Mouse (Mus musculus): ENCODE data around the gene Ptpre.
A peak's percentile ranks its signal among the peaks of the same experiment; 100 is the strongest.
"Not testable (repeated sequence)": the region's sequence is repeated elsewhere in the genome, so short reads cannot be mapped to it uniquely, and the experiment has no call there.

Gene Ptpre

DNA sequence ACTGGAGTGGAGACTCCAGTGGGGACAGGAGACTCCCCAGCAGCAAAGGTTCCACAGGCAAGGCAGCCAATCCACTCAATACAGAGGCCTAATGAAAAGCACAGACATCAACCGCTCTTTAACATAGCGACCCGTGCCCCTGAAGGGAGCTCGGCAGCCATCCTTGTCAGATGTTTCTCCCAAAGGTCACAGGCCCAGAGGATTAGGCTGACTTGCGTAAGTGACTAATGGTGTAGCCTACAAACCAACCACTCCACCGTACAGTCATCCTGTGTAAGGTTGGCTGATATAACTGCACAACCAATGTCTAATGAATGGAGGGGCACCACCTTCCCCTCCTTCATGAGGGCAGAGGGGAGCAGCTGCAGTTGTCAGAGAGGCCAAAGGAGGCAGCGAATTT, 152.1 kb downstream of the Ptpre start:
- DNase-seq (ENCODE audit: low spot score) = no peak

DNA sequence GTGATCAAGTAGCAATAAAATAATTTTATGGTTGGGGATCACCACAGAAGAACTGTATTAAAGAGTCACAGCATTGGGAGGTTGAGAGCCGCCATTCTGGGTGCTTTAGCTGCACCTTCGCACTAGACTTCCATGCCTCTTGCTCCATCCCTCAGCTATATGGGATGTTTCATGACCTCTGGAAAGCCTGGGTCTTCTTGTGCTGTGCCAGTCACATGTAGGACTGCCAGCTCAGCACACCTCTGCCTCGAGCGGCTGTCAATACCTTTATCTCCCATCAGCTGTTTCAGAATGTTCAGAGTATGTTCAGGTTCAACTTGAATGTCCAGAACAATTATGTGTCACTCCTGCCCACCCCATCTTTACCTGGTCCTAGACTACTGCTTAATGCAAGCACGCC, 154.7 kb downstream of the Ptpre start:
- DNase-seq (ENCODE audit: low spot score) = no peak

DNA sequence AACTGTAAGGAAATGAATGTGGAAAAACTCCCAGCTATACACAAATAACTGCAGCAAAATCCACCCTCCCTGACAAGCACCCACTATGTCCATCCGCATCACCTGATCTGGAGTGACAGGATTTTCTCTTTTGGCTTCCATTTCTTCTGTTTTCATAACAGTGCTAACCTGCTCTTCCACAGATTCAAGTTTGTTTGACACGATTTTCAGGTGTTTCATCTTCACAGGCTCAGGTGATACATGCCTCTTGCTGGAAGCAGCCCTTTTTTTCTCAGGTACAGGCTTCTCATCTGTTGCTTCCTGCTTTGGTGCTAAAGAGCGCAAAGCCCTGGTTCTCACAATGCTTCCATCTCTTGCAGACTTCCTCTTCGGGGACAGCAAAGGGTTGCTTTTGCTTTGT, 156.8 kb downstream of the Ptpre start:
- no peak for DNase-seq (ENCODE audit: low spot score)

DNA sequence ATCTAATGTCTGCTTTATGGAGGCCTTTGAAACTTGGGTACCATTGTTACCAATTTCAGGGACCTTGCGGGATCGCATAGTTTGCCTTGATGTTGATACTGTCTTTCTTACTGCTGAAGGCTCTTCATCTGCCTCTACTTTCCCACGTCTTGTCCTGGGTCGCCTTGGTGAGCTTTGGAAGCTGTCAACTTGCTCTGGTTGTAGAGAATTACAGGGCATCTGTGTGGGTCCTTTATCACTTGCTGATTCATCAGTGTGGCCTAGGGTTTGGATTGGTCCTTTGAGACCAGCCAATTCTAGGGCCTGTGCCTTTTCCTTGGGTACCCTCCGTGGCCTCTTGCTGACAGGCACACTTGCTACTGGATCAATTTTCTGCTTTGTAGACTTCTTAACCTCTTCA, 157.5 kb downstream of the Ptpre start:
- DNase-seq (ENCODE audit: low spot score) = no peak

DNA sequence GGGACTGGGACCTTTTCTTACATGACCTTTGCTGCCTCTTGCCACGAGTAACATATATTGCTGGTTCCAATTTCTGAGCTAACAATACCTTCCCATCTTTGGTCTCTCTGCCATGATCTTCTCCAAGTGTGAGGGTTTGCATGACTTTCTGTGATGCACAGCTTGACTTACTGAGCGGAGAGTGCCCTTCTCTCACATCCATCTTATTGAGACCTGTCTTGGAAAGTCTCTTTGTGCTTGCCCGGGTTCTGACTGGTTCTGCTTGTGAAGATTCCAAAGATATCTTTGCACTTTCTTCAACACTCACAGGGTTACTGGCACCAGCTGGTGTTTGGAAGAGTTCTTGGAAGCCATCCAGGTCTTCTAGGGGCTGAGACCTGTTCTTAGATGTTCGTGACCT, 158.8 kb downstream of the Ptpre start:
- no peak for DNase-seq (ENCODE audit: low spot score)

DNA sequence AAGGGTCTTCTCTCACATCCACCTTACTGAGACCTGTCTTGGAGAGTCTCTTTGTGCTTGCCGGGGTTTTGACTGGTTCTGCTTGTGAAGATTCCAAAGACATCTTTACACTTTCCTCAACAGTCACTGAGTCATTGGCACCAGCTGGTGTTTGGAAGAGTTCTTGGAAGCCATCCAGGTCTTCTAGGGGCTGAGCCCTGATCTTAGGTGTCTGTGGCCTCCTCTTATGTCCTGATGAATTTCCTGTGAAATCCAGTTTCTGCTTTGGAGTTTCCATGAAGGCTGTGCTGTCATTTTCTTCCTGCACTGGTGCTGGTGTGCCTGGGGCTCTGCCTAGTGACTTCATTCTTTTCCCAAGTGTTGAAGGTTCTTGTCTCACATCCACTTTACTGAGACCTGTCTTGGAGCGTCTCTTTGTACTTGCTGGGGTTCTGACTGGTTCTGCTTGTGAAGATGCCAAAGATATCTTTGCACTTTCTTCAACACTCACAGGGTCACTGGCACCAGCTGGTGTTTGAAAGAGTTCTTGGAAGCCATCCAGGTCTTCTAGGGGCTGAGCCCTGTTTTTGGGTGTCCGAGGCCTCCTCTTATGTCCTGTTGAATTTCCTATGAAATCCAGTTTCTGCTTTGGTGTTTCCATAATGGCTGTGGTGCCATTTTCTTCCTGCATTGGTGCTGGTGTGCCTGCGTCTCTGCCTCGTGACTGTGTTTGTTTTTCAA, 159.9 kb downstream of the Ptpre start:
- DNase-seq (ENCODE audit: low spot score) = not testable (repeated sequence)

DNA sequence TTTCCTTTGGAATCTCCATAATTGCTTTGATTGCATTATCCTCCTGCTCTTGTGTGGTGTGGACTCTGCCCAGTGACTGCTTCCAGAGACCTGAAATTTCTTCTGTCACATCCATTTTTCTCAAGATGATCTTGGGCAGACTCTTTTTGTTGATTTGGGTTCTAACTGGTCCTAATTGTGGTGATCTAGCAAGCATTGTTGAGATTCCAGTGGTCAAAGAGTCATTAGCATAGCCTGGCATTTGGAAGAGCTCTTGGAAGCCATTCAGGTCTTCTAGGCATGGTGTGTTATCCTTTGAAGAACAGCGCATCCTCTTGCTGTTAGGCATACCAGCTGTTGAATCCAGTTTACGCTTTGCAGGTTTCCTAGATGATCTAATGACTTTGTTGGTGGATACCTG, 161.1 kb downstream of the Ptpre start:
- DNase-seq (ENCODE audit: low spot score) = no peak

DNA sequence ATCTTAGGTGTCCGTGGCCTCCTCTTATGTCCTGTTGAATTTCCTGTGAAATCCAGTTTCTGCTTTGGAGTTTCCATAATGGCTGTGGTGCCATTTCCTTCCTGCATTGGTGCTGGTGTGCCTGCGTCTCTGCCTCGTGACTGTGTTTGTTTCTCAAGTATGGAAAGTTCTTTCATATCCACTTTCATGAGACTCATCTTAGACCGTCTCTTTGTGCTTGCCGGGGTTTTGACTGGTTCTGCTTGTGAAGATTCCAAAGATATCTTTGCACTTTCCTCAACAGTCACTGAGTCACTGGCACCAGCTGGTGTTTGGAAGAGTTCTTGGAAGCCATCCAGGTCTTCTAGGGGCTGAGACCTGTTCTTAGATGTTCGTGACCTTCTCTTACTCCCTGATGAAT, 162.1 kb downstream of the Ptpre start:
- DNase-seq (ENCODE audit: low spot score) = not testable (repeated sequence)

DNA sequence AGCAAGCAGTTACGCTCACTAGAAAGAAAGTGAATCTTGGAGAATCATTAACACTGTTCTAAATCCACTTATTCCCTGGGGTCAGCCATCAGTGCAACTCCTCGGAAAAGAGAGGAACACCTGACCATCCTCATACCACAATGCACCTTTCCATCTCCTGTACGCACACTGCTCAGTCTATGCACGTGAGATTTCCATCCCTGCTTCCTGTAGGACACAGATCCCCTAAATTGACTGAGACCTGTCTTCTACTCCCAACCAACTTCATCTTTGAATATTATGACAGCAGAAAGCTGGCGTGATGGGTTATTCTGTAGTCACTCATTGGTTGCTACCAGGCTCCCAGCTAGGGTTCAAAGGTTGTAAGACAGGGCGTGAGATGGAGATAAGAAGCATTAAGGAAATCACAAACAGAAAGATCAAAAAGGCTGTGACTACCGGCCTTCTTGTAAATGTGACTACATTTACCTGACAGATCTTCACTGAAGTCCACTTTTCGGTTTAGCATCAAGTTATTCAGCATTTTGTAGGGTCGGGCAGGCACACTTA, 166.4 kb downstream of the Ptpre start:
- DNase-seq (ENCODE audit: low spot score) = no peak

DNA sequence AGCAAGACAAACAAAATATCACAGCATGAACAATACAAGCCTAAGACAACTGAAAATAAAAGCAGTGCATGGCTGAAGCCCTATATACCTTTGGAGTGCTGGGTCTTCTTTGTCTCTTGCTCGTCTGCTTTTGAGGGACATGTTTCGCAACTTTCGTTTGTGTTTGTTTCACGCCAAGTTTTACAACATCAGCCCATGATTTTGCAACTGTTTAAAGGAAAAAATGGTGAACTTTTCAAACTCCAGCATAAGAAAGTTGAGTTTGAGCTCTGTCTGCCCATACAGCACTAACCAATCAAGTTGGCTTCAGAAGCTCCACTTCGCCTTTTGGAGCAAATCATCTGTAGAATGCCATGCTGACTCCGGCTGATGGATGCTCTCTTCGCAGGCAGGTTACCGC, 167.0 kb downstream of the Ptpre start:
- DNase-seq (ENCODE audit: low spot score) = no peak

DNA sequence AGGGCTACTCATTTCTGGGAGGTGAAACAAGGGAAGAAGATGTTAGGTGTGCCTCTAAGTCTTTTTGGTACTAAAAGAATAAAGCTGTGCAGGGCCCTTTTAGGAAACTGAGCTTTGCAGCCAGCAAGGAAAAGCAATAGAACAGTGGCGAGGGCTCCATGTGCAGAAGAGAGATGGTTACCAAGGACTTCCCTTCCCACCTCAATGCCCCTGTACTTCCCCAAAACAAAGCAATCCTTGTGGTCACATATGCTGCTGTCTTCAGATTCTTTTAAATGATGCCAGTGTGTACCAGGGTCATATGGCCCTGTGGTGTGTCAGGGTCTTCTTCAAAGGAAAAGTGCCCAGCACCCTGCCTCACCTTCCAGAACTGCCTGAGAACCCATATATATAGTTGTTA, 167.8 kb downstream of the Ptpre start:
- DNase-seq (ENCODE audit: low spot score) = no peak

DNA sequence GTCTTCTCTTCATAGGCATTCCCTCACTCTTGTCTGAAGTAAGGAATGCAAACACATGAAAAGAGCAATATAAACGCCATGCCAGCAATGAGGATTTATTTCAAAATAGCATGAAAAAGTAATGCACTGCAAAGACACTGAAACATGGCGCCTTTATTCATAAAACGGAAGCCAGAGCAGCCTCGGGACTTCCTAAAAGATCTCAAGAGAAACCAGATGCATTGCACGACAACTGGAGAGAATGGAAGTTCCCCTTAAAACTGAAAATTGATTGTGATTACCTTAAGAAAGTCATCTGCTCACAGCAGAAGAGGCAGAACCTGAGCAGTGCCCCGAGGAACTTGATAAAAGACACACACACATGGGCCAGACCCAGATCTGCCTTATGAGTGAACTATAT, 168.5 kb downstream of the Ptpre start:
- DNase-seq (ENCODE audit: low spot score) = no peak

DNA sequence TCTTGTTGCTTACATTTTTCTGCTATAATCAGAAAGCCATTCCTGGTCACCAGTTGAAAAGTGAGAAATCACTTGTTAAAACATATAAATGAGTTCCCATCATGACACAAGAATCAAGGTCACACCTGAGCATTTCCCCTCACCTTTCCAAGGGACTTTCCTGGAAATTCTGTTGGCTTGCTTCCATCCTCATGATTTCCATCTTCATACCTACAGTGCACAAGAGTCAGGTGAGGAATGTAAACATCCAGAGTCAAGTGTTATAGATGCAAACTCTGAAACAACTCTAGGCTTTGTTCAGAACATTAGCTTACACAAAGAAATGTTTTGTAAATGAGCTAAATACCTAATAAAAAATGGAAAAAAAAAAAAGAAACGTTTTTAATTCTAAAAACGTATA, 173.4 kb downstream of the Ptpre start:
- no peak for DNase-seq (ENCODE audit: low spot score)

DNA sequence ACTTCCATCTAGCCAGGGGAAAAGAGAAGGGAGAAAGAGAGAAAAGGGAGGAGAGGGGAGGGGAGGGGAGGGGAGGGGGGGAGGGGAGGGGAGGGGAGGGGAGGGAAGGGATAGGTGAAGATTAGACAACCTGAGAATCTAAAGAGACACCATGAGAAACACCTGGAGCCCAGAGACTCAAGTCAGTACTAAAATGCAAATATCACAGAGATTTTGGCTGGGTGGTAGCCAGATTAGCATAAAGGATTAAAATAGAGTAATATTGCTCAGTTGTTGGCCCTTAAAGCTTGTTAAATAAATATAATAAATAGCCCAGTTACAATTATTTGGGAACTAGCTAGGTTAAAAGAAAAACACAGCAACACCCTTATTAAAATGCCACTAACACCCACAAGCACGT, 175.3 kb downstream of the Ptpre start:
- DNase-seq (ENCODE audit: low spot score) = no peak

DNA sequence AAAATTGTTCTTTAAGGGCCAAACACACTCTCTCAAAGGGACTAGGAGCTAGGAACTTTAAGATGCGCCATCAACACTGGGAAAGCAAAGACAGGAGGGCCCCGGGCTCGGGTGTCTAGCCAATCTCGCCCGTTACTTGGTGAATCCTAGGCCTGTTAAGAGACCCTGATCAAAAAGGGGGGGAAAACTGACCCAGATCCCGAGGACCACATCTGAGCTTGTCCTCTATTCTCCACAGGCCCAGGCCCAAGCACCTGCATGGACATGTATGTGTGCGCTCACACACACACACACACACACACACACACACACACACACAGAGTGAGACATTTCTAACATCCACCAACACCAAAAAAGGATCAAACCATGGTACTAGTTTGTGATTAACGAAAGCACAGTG, 176.0 kb downstream of the Ptpre start:
- DNase-seq (ENCODE audit: low spot score) = no peak

DNA sequence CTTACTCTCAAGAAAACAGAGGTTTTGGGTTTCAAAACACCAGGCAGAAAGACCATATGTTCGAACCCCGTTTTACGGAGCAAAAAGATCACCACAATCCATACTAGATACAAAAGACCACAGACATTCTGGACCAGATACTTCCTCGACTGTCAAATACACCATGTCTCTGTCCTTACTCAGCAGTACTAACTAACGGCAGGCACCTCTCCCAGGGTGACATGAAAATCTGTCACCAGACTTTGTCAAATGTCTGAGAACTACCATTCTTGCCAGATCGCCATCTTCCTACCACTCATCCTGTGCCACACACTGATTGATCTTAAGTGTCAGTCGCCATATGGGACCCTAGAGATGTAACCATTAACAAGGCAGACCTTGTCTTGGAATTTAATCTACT, 177.9 kb downstream of the Ptpre start:
- no peak for DNase-seq (ENCODE audit: low spot score)

DNA sequence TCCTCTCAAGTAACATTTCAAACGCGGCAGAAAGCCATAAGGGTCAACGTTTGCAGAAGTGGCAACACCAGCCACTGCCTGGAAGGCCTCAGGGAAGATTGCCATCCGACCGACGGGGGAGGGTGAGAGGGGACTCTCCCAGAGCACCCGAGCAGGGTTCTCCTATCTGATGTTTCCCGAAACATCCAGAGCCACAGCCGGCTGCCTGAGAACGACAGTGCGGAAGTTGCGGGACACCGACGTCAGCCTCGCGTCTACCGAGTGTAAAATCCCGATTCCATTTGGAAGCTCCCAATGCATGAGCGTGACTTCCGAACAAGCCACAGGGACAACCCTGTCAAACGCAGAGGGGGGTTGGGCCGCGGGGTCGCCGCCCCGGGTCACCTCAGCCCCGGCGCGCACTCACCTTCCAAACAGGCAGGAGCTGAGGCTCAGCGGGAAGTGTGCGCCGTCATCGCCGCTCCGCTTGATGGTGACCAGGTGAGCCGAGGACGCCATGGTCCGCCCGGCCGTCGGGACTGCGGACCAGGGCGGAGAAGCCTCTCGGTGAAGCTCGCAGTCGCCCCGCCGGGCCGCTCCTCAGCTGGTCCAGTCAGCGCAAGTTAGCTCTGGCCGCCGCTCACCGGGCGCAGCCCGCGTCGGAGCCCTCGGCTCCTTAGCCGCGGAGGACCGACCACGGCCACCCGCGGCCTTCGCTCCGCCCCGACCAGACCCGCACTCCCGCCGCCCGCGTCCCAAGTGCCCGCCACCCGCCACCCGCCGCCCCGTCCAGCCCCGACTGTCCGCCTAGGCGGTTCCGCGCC, 178.6 kb downstream of the Ptpre start, which contains the start of gene Mki67:
TSS of gene Mki67 (minus strand) at position 720 of the 803 bp plus-strand sequence.
- DNase-seq (ENCODE audit: low spot score) = peak; percentile 23

DNA sequence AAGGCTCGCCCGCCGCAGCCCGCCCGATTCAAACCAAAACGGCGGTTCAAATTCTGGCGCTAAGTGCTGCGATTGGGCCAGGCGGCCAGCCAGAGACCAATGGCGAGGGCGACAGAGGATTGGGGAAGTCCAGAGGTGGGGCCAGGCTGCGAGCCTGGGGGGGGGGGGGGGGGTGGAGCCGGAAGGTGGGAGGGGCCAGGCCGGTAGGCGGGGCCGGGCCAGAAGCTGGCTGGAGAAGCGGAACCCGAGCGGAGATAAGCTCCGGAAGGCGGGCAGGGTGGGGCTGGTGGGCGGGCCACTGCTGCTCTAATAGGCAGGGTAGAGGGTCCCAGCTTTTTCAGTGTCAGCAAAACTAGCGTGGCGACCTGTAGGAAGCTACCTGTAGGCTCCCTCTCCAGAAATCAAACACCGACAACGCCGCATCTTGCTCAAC, 179.2 kb downstream of the Ptpre start:
- peak; percentile 86 for DNase-seq (ENCODE audit: low spot score)

DNA sequence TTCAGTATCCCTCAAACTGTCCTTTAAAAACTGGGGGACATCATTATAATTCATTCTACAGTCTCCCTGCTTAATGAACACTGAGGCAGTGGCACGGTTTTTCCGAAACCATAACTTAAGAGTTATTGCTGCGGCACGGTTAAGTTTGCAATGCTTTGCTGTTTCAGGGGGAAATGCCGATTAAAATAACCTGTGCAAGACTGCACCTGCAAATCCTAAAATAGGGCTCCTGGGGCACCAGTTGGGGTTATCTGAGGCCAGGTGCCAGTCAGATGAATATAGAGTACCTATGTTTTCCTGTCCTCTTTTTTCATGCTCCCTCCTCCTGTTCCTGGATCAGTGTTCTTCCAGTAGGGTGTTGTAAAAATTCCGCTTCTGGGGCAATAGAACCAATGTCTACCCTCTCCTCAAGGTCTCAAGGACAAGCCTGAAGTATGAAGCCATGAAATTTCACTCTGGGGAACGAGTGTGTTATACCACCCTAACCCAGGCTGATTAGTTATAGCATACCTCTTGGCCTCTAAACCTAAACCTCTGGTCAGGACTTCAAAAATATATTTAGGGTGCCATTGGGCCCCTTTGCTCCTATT, 179.8 kb downstream of the Ptpre start:
- no peak for DNase-seq (ENCODE audit: low spot score)

DNA sequence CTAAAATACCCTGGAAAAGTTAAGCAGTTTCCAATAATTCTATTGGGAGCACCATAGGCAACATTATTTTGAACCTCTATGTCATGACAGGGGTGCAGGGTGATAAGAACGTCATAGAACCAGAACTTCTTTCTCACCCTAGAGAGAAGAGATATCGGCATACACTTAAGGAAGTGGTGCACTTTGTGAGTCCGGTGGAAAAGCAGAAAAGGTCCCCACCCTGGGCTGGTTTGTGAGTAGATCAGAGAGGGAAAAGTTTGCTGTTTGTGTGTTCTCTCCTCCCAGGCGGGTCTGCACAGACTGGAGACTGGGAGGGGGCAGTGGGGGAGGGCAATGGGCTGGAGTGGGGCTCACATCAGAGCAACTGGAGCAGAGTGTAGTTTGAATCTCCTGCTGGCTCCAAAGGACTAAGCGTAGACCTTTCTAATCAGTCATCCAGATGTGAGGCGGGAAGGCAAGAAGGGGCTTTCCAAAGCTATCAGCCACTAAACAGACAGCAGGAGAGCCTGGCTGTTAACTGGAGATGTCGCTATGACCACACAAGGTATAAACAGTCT, 184.2 kb downstream of the Ptpre start:
- DNase-seq (ENCODE audit: low spot score) = no peak

DNA sequence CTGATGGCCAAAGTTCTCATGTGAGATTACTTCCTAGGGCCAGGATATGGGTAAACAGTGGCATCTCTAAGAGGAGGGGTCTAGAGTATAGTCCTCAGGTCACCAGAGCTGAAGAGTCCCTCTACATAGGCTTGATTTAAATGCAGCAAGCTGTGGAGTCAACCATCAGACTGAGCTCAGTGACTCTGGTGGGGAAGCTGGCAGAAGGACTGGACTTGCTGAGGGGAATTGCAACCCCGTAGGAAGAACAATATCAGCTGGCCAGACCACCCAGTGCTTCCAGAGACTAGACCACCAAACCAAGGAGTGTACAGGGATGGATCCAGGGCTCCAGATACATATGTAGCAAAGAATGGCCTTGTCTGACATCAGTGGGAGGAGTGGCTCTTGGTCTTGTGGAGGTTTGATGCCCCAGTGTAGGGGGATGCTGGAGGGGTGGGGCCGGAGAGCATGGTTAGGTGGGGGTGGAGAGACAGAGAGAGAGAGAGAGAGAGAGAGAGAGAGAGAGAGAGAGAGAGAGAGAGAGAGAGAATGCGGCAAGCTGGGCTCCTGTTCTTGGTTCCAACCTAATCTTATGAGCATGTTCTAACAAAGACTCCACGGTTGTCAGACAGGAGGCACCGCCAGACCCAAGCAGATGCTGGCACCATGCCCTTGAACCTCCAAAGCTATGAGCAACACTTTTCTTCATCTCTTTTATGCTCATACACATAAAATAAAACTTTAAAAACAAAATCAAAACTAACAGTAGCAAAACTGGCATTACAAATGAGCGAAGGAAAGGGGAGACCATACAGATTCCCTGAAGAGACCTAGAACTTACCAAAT, 184.9 kb downstream of the Ptpre start:
- DNase-seq (ENCODE audit: low spot score) = no peak

Data from ovary, postnatal 36 days (tissue).